Mouse (Mus musculus): Measurements from ENCODE around the gene Pds5b. TPM values are rescaled to one million over a fixed set of nuclear protein-coding genes. Genes with fewer than 3 reads are reported as not detected.
"Not testable (repeated sequence)": the region's sequence is repeated elsewhere in the genome, so short reads cannot be mapped to it uniquely, and the experiment has no call there.

The Pds5b gene
- total RNA-seq, 4 experiments from 2014 or later: 66.0 to 88.3 (median 80.5) TPM

- DNase-seq (ENCODE audit: low spot score in 2 of 2): no peak
Measured at GRCm38 (mm10) chr5:150821152-150821551, 147.6 kb downstream of the Pds5b start.

DNA sequence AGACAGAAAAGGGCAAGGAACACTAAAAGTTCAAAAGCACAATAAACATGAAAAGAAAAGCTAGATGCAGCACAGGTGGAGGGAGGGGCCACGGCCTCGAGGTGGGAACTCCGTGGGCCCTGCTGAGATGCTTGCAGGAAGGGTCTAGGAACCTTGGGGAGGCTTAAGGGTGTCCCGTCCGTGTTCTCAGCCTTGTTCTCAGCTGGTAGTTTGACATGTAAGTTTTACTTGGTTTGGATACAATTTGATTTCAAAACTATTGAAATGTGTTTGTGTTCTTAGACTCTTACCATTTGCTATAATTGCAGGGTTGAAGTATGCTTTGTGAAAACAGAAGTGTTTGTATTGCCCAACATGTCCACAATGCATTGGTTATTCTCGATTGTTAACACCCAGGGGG is 149.2 kb downstream of the Pds5b start:
- DNase-seq (ENCODE audit: low spot score in 2 of 2): no peak

DNA sequence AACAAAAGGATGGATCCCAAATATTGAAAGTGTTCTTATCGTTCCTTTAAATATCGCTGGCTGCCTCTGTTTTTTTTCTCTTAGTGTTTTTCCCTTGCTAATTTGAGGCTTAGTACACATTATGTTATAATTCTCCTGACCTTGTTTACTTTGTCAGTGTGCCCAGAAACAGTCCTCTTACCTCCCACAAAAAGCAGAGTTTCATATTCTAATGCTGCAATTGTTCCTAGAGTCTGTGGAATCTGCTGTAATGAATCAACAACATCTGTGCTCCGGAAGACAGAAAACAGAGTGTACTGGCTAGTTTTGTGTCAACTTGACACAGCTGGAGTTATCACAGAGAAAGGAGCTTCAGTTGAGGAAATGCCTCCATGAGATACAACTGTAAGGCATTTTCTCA is 149.8 kb downstream of the Pds5b start:
- DNase-seq (ENCODE audit: low spot score in 2 of 2): no peak

- DNase-seq (ENCODE audit: low spot score in 2 of 2): no peak
Measured at GRCm38 (mm10) chr5:150829499-150829898, 156.0 kb downstream of the Pds5b start.

DNA sequence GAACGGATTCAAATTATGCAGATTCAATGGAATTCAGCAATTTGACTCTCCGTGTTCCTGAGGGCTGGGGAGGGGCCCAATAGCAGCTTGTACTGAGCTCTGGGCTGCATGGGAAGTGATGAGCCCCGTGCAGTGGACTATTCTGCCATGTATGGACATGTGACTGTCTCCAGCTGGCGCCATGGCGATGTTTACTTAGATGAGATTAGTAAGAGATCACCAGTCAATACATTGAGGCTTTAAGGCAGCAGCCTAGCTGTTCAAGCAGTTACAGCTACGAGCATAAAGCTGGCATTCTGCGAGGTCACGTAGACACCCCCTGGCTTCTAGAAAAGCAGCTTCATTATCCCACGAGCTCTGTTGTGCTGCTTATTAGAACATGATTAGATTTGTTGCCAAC is 157.2 kb downstream of the Pds5b start:
- no peak for DNase-seq (ENCODE audit: low spot score in 2 of 2)

GRCm38 (mm10) chr5:150836782-150837181 is 163.2 kb downstream of the Pds5b start:
- DNase-seq (ENCODE audit: low spot score in 2 of 2): no peak

GRCm38 (mm10) chr5:150839688-150840541 is 166.4 kb downstream of the Pds5b start:
- no peak for DNase-seq (ENCODE audit: low spot score in 2 of 2)

- DNase-seq (ENCODE audit: low spot score in 2 of 2): no peak
Measured at GRCm38 (mm10) chr5:150840596-150840995, 167.1 kb downstream of the Pds5b start.

DNA sequence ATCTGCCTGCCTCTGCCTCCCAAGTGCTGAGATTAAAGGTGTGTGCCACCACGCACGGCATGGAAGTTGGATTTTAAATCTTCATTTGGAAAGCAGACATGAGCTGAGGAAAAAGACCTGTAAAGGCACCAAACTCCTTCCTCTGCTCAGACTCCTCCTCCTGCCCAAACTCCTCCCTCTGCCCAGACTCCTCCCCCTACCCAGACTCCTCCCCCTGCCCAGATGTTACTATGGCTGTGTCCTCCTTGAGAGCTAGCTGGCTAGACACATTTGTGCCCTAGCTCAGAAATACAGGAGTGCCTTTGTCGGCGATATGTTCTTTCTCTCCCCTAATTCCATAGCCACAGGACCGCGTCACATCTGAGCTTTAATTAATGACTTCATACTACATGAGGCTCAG is 172.4 kb downstream of the Pds5b start:
- no peak for DNase-seq (ENCODE audit: low spot score in 2 of 2)

DNA sequence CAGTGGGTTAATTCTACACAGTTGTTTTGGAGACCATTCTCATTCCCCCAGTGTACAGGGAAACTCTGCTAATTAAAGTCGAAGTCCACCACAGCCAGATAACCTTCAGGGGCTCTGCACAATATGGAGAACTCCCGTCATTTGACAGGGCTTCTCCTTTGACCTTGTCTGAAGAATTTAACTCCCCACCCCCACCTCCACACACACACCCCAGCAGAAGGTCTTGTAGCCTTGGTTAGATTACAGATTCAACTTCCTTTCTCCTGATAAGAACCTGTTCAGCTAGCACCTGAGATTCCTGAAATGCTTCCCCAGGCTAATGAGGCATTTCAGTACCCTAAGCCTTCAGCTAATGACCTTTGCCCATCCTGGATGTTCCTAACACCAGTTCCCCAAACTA is 177.3 kb downstream of the Pds5b start:
- no peak for DNase-seq (ENCODE audit: low spot score in 2 of 2)

DNA sequence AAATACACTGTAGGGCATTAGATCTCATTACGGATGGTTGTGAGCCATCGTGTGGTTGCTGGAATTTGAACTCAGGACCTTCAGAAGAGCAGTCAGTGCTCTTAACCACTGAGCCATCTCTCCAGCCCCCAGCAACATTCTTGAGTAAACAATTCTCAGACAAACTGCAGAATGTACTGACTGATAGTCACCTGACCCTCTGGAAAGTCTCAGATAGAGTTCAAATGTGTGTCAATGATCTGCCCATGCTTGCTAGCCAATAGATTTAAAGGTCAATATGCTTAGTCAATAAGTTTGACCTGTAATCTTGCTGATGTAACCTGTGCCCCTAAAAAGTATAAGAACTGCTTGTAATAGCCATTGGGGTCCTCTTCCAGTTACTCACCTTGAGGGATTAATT is 178.6 kb downstream of the Pds5b start:
- not testable (repeated sequence) for DNase-seq (ENCODE audit: low spot score in 2 of 2)

DNA sequence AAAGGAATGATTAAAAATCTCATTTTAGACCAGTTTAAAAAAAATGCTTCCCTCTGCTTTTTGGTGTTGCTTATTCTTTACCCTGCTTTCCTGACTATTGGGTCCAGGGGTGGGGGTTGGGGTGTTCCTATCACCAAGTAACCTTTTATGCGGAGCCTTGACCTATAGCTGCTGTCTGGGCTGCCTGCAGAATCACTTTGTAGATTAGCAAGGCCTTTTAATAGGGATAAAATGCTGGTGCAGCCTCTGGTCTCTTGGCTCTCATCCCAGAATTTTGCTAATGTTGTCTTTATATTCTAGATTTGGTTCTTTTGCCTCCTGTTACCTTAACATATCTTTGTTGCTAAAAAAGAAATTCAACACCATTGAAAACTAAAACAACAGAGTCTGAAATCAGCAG is 181.0 kb downstream of the Pds5b start:
- DNase-seq (ENCODE audit: low spot score in 2 of 2): no peak

- DNase-seq (ENCODE audit: low spot score in 2 of 2): peak; percentile 36 to 57
Measured at GRCm38 (mm10) chr5:150859642-150860194, 186.2 kb downstream of the Pds5b start.

Other genes starting within 250 kb of the Pds5b start
- under 1 TPM in 1 of 4 experiments, not detected in 3; 0.43 TPM for gene Zar1l, start 155.6 kb upstream of the Pds5b start, total RNA-seq (2022)
- 10 to 100 TPM in 1 of 4 experiments, 1 to 10 TPM in 3; 5.9 to 10.4 (median 6.8) TPM for gene Brca2, start 151.1 kb upstream of the Pds5b start, total RNA-seq (2022)
- 10 to 100 TPM; 49.7 to 69.3 (median 56.6) TPM for gene N4bp2l1, start 76.6 kb upstream of the Pds5b start, total RNA-seq (2022)
- gene N4bp2l2, start 7.6 kb upstream of the Pds5b start, total RNA-seq (2022): 100 to 1,000 TPM in 1 of 4 experiments, 10 to 100 TPM in 3; 74.7 to 101 (median 91.4) TPM